Mouse (Mus musculus) CD4-positive helper T cell, adult 2 months (primary cell): ENCODE measurements around the gene Hs3st5.
"Not testable (repeated sequence)": the region's sequence is repeated elsewhere in the genome, so short reads cannot be mapped to it uniquely, and the experiment has no call there.

Experiments used
- DNase-seq: peaks from one replicate; pipeline ENCODE4 v3.0.0-alpha.2; 2012; ENCODE audit warnings: low read depth, missing footprints, low spot score

The Hs3st5 gene

GRCm38 (mm10) chr10:36557673-36558072 lies 51.1 kb downstream of the Hs3st5 start:
- DNase-seq: no peak

GRCm38 (mm10) chr10:36558736-36559135 lies 52.1 kb downstream of the Hs3st5 start:
- no peak for DNase-seq

- no peak for DNase-seq
These were observed 60.6 kb downstream of the Hs3st5 start for GRCm38 (mm10) chr10:36567258-36567657.

- DNase-seq: no peak
These were observed 65.9 kb downstream of the Hs3st5 start for GRCm38 (mm10) chr10:36572540-36572939.

- no peak for DNase-seq
These were observed 71.9 kb downstream of the Hs3st5 start for GRCm38 (mm10) chr10:36578375-36579145.

GRCm38 (mm10) chr10:36610400-36610799 lies 103.8 kb downstream of the Hs3st5 start:
- DNase-seq: no peak

- not testable (repeated sequence) for DNase-seq
These were observed 104.8 kb downstream of the Hs3st5 start for GRCm38 (mm10) chr10:36611415-36611814.

- no peak for DNase-seq
These were observed 116.4 kb downstream of the Hs3st5 start for GRCm38 (mm10) chr10:36623037-36623436.

GRCm38 (mm10) chr10:36627952-36628351 lies 121.3 kb downstream of the Hs3st5 start:
- no peak for DNase-seq

GRCm38 (mm10) chr10:36631746-36632145 lies 125.1 kb downstream of the Hs3st5 start:
- DNase-seq: no peak

GRCm38 (mm10) chr10:36650653-36651052 lies 144.0 kb downstream of the Hs3st5 start:
- DNase-seq: no peak

GRCm38 (mm10) chr10:36713974-36714373 lies 207.4 kb downstream of the Hs3st5 start:
- no peak for DNase-seq

- DNase-seq: no peak
These were observed 219.6 kb downstream of the Hs3st5 start for GRCm38 (mm10) chr10:36726239-36726638.

GRCm38 (mm10) chr10:36729361-36730098 lies 222.9 kb downstream of the Hs3st5 start:
- no peak for DNase-seq

GRCm38 (mm10) chr10:36739375-36739774 lies 232.8 kb downstream of the Hs3st5 start:
- DNase-seq: no peak

GRCm38 (mm10) chr10:36750021-36750420 lies 243.4 kb downstream of the Hs3st5 start:
- DNase-seq: no peak

GRCm38 (mm10) chr10:36754471-36754870 lies 247.9 kb downstream of the Hs3st5 start:
- no peak for DNase-seq

GRCm38 (mm10) chr10:36773595-36773994 lies 267.0 kb downstream of the Hs3st5 start:
- DNase-seq: no peak

- DNase-seq: no peak
These were observed 268.3 kb downstream of the Hs3st5 start for GRCm38 (mm10) chr10:36774898-36775297.

GRCm38 (mm10) chr10:36781641-36782040 lies 275.0 kb downstream of the Hs3st5 start:
- DNase-seq: no peak

- no peak for DNase-seq
These were observed 280.4 kb downstream of the Hs3st5 start for GRCm38 (mm10) chr10:36786970-36787369.

GRCm38 (mm10) chr10:36791771-36792170 lies 285.2 kb downstream of the Hs3st5 start:
- no peak for DNase-seq

- no peak for DNase-seq
These were observed 288.7 kb downstream of the Hs3st5 start for GRCm38 (mm10) chr10:36795311-36795710.
